Mouse (Mus musculus): ENCODE measurements at regions not wholly inside any gene's neighbourhood (a gene's known extent, or its start where the extent isn't known, plus 50 kb on each side); places are given as distances from the start of the nearest gene placed in this dataset.

DNA sequence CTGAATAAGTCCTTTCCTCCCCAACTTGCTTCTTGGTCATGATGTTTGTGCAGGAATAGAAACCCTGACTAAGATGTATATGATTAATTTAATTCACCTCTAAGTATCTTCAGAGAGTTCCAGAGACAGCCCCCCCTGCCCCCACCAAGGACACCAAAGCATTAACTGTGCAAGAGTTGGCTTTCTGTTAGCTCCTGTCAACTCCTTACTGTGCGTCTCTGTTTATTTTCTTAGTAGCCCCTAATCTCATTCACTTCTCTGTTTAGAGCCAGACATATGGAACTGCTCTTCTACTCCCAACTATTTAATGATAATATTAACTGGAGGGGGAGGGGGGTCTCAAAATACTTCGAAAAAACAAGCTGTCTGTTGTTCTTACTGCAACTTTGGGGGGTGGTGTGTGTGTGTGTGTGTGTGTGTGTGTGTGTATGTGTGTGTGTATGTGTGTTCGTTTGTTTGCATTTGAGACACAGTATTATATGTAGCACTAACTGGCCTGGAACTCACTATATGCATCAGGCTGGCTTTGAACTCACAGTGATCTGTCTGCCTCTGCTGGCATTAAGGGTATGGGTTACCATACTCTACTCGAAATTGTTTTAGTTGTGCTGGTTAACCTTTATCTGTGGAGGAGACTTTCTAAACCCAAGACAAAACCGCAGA, 89.8 kb downstream of the Elovl4 start:
- H3K36me3 ChIP-seq (ENCODE audit: control insufficient read depth, insufficient read depth, low read length): no peaks in the 10 kb centered on the region
- H3K27me3 ChIP-seq (ENCODE audit: control insufficient read depth, insufficient read depth, low read length): no peaks in the 10 kb centered on the region
- WGBS: 57% methylated on average over 5 of the region's 5 CpGs
- no peak overlapping the region for H3K27ac ChIP-seq (ENCODE audit: insufficient read depth, low read depth, low read length)
- no peaks in the 10 kb centered on the region for H3K4me1 ChIP-seq (ENCODE audit: control insufficient read depth, insufficient read depth, insufficient read length, low read length)
- H3K4me3 ChIP-seq (ENCODE audit: low read depth, low read length): no peak overlapping the region
- no peak for TF ChIP-seq POLR2A (IDR thresholded peaks at IDR 0.05; ENCODE audit: low read depth, low read length)
- no peak for TF ChIP-seq CTCF (IDR thresholded peaks at IDR 0.05; ENCODE audit: extremely low read depth, insufficient read length, insufficient replicate concordance, low read depth, low read length)

DNA sequence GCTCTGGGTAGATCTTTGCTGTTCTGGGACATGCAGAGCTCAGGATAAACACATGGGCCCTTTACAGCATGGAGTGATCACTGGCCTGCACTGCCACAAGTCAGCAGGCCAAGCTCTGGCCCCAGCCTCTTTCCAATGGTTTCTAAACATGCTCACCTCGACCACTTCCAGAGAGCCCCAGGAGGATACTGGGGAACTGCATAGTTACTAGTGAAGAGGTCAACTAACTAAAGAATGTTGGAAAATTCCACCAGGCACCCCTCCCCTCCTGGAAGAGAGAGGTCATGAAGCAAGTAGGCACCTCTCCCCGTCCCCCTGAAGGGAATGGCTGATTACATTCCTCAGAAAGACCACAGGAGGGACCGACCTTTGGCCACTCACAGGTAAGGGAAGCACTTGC, 98.7 kb downstream of the Elovl4 start:
- Histone ChIP-seq H3K4me1 (ENCODE audit: control insufficient read depth, insufficient read depth, insufficient read length, low read length) (no peaks in the 10 kb centered on the region), H3K27me3 (ENCODE audit: control insufficient read depth, insufficient read depth, low read length) (no peaks in the 10 kb centered on the region), H3K36me3 (ENCODE audit: control insufficient read depth, insufficient read depth, low read length) (no peaks in the 10 kb centered on the region), H3K4me3 (ENCODE audit: low read depth, low read length) (no peak overlapping the region), H3K27ac (ENCODE audit: insufficient read depth, low read depth, low read length) (no peak overlapping the region)
- TF ChIP-seq POLR2A (IDR thresholded peaks at IDR 0.05; ENCODE audit: low read depth, low read length) (no peak), CTCF (IDR thresholded peaks at IDR 0.05; ENCODE audit: extremely low read depth, insufficient read length, insufficient replicate concordance, low read depth, low read length) (no peak)
- WGBS: 58% methylated on average over 3 of the region's 3 CpGs

DNA sequence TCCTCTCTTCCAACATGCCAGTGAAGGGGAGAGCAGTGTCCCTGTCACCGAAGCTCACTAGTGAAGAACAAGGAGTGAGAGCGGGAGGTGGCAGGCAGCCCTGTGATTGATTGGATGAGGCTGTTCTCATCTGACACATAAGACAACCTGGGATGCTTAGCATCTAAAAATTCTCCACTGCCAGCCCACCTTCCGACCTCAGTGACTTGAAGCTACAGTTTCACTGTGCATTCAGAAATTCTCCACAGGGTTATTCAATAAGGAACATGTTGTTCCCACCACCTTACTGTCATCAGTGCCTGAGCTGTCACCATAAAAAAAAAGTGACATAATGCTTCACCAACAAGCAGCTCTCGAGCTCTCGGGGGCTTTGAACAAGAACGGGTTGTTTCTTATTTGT, 100.0 kb downstream of the Elovl4 start:
- Histone ChIP-seq H3K27me3 (ENCODE audit: control insufficient read depth, insufficient read depth, low read length) (no peaks in the 10 kb centered on the region), H3K4me1 (ENCODE audit: control insufficient read depth, insufficient read depth, insufficient read length, low read length) (no peaks in the 10 kb centered on the region), H3K36me3 (ENCODE audit: control insufficient read depth, insufficient read depth, low read length) (no peaks in the 10 kb centered on the region), H3K4me3 (ENCODE audit: low read depth, low read length) (no peak overlapping the region), H3K27ac (ENCODE audit: insufficient read depth, low read depth, low read length) (no peak overlapping the region)
- TF ChIP-seq POLR2A (IDR thresholded peaks at IDR 0.05; ENCODE audit: low read depth, low read length) (no peak), CTCF (IDR thresholded peaks at IDR 0.05; ENCODE audit: extremely low read depth, insufficient read length, insufficient replicate concordance, low read depth, low read length) (no peak)
- WGBS: 76% methylated on average over 6 of the region's 6 CpGs

DNA sequence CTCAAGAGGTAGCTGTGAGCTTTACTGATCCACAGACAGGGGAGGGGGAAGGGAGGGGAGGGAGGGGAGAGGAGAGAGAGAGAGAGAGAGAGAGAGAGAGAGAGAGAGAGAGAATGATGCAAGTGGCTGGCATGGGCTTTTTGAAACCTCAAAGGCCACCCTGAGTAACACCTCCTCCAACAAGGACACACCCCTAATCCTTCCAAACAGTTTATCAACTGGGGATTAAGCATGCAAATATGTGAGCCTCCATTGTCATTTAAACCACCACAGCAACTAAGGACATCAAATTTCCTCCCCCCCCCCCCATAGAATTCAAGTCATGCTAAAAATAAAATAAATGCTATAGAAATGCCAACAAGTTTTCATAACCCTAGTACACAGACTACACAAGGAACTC, 101.9 kb downstream of the Elovl4 start:
- Histone ChIP-seq H3K4me1 (ENCODE audit: control insufficient read depth, insufficient read depth, insufficient read length, low read length) (no peaks in the 10 kb centered on the region), H3K27ac (ENCODE audit: insufficient read depth, low read depth, low read length) (no peak overlapping the region), H3K27me3 (ENCODE audit: control insufficient read depth, insufficient read depth, low read length) (no peaks in the 10 kb centered on the region), H3K36me3 (ENCODE audit: control insufficient read depth, insufficient read depth, low read length) (no peaks in the 10 kb centered on the region), H3K4me3 (ENCODE audit: low read depth, low read length) (no peak overlapping the region)
- TF ChIP-seq POLR2A (IDR thresholded peaks at IDR 0.05; ENCODE audit: low read depth, low read length): no peak
- no peak for TF ChIP-seq CTCF (IDR thresholded peaks at IDR 0.05; ENCODE audit: extremely low read depth, insufficient read length, insufficient replicate concordance, low read depth, low read length)

DNA sequence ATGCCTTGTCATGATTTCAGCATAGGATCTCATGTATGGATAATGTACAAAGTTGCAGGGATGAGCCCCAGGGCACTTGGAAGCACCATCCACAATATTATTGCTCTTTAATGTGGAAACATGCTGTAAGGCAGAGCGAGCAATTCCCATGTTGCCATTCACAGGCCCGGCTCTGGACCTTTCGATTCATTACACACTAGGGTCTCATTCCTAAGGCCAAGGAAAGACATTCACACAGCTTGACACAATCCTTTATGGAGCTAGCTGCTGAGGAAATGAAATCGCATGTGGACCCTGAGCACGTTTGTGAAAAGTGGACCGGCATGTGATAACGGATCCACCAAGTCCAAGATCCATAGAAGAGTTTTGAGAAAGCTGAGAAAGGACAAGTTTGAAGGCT, 105.2 kb downstream of the Elovl4 start:
- H3K27ac ChIP-seq (ENCODE audit: insufficient read depth, low read depth, low read length): no peak overlapping the region
- no peaks in the 10 kb centered on the region for H3K36me3 ChIP-seq (ENCODE audit: control insufficient read depth, insufficient read depth, low read length)
- no peak for TF ChIP-seq CTCF (IDR thresholded peaks at IDR 0.05; ENCODE audit: extremely low read depth, insufficient read length, insufficient replicate concordance, low read depth, low read length)
- no peak for TF ChIP-seq POLR2A (IDR thresholded peaks at IDR 0.05; ENCODE audit: low read depth, low read length)
- no peaks in the 10 kb centered on the region for H3K4me1 ChIP-seq (ENCODE audit: control insufficient read depth, insufficient read depth, insufficient read length, low read length)
- no peak overlapping the region for H3K4me3 ChIP-seq (ENCODE audit: low read depth, low read length)
- WGBS: 89% methylated on average over 7 of the region's 7 CpGs
- H3K27me3 ChIP-seq (ENCODE audit: control insufficient read depth, insufficient read depth, low read length): no peaks in the 10 kb centered on the region

DNA sequence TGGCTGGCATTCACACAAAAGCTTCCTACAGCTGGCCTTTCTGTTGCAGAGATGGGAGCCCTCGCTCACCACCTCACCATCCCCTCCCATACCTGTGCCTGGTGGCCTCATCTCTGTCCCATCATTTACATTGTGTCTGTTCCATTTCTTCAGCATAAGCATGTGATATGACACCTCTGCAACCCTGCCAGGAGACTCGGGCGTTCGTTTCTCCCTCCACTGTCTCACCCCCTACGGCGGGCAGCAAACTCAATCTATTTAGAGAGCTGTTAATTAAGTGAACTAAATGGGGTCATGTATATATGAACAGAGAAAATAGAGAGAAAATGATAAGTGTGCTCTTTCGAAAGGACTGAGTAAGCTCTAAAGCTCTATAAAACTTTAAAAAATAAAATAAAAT, 106.0 kb downstream of the Elovl4 start:
- H3K27ac ChIP-seq (ENCODE audit: insufficient read depth, low read depth, low read length): no peak overlapping the region
- no peaks in the 10 kb centered on the region for H3K27me3 ChIP-seq (ENCODE audit: control insufficient read depth, insufficient read depth, low read length)
- no peaks in the 10 kb centered on the region for H3K4me1 ChIP-seq (ENCODE audit: control insufficient read depth, insufficient read depth, insufficient read length, low read length)
- no peaks in the 10 kb centered on the region for H3K36me3 ChIP-seq (ENCODE audit: control insufficient read depth, insufficient read depth, low read length)
- no peak for TF ChIP-seq POLR2A (IDR thresholded peaks at IDR 0.05; ENCODE audit: low read depth, low read length)
- TF ChIP-seq CTCF (IDR thresholded peaks at IDR 0.05; ENCODE audit: extremely low read depth, insufficient read length, insufficient replicate concordance, low read depth, low read length): no peak
- H3K4me3 ChIP-seq (ENCODE audit: low read depth, low read length): no peak overlapping the region
- 89% methylated on average over 7 of the region's 7 CpGs for WGBS

DNA sequence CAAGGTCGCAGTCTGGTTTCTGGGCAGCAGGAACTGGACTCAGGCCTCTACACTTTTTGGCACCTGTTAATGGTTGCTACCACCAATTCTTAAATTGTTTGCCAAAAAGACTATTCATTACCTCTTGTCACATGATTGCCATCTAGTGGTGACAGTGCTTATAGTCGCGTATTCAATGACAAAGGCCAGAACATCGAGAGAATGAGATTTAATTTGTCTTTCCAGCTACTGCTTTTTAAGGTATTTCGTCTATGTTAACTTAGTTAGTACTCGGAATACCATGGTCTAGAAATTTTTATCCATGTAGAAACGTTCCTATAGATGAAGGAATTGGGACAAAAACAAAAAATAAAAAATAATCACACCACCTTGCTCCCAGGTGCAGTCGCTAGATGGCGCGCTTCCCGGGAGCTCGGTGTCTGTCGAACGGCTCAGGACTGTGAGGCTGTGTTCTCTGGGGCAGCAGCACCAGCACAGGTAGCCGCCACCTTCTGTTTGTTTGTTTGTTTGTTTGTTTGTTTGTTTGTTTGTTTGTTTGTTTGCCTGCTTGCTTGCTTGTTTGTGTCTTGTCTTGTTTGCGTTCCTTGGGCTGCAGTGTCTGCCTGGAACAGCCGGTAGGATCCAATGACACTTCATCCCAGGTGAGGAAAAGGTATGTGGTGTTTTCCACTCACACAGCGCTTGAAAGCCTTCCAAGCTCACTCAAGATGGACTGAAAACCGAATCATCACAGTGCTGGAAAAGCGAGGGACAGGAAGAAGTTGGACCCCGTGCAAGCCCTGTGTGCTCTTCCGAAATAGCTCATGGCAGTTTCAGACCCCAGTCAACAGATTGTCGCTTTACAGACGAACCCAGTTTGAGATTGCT, 114.5 kb downstream of the Elovl4 start:
- WGBS: 17% methylated on average over 24 of the region's 24 CpGs
- Histone ChIP-seq H3K36me3 (ENCODE audit: control insufficient read depth, insufficient read depth, low read length) (no peaks in the 10 kb centered on the region), H3K27ac (ENCODE audit: insufficient read depth, low read depth, low read length) (no peak overlapping the region), H3K4me3 (ENCODE audit: low read depth, low read length) (no peak overlapping the region), H3K27me3 (ENCODE audit: control insufficient read depth, insufficient read depth, low read length) (no peaks in the 10 kb centered on the region), H3K4me1 (ENCODE audit: control insufficient read depth, insufficient read depth, insufficient read length, low read length) (0 out of 2 replicates have a peak, but pooled peaks cover 2% of the 10 kb centered on the region)
- peak; percentile 98 for TF ChIP-seq CTCF (IDR thresholded peaks at IDR 0.05; ENCODE audit: extremely low read depth, insufficient read length, insufficient replicate concordance, low read depth, low read length)
- no peak for TF ChIP-seq POLR2A (IDR thresholded peaks at IDR 0.05; ENCODE audit: low read depth, low read length)

All from small intestine, adult 2 months (tissue).